Mouse (Mus musculus) testis, adult 2 months (tissue): ENCODE results near the gene Nek10.

Experiments
- CTCF ChIP-seq: fragments of 200-500 bp; IDR thresholded peaks from 2 replicates; pipeline ENCODE4 v1.5.1; 2012; ENCODE audit warnings: low read depth, mild to moderate bottlenecking, inconsistent platforms, low read length, moderate library complexity; ENCODE audit not compliant: control insufficient read depth, insufficient read depth, insufficient replicate concordance
- POLR2A ChIP-seq: fragments of 200-500 bp; IDR thresholded peaks from 2 replicates; pipeline ENCODE4 v1.6.1; 2012; ENCODE audit warnings: low read depth, mild to moderate bottlenecking, inconsistent platforms, low read length, moderate library complexity; ENCODE audit not compliant: control insufficient read depth

- TF ChIP-seq CTCF (no peak), POLR2A (no peak)
These were observed 67.9 kb downstream of the Nek10 start for GRCm38 (mm10) chr14:14871121-14871520.
